Mouse (Mus musculus): ENCODE results near the gene Plac1.

- TF ChIP-seq POLR2A (IDR thresholded peaks at IDR 0.05; ENCODE audit: insufficient read length, low read depth) (no peak), POLR2AphosphoS2 (IDR thresholded peaks at IDR 0.05; ENCODE audit: insufficient read length, low read depth) (no peak), MYOD1 (IDR thresholded peaks at IDR 0.05; ENCODE audit: control insufficient read depth in 1 of 3, insufficient read length in 2 of 3, low read depth in 2 of 3) (no peak), E2F4 (IDR thresholded peaks at IDR 0.05; ENCODE audit: insufficient read depth) (no peak)
These were observed 140.0 kb downstream of the Plac1 start for GRCm38 (mm10) chrX:53099951-53100350.

Data from myocyte (in vitro differentiated cells).